Mouse (Mus musculus) embryonic stem cell, embryonic (primary cell): Measurements from ENCODE around the gene Eif3m.

Experiments
- CTCF ChIA-PET, 4 experiments: fragments of 300-600 bp in 2 of 4; fragments of 350-600 bp in 2 of 4; sonication (Branson Sonifier 250); formaldehyde crosslinking; loops; one replicate each; lab custom pipeline; 2022; ENCODE audit warnings: inconsistent platforms in 2 of 4; lab: Charles Lee
- POLR2A ChIA-PET, 4 experiments: fragments of 300-600 bp in 2 of 4; fragments of 350-600 bp in 2 of 4; sonication (Branson Sonifier 250); formaldehyde crosslinking; loops; one replicate each; lab custom pipeline; 2022; ENCODE audit warnings: antibody characterized with exemption in 4 of 4, inconsistent platforms in 1 of 4; lab: Charles Lee

Gene Eif3m

GRCm38 (mm10) chr2:105023031-105023615 lies 6.2 kb upstream of the Eif3m start:
- POLR2A ChIA-PET = interaction anchor here in 1 of 4 experiments (0.6 to 1.0 kb wide), 2 partner anchors 11 to 15 kb away, joined by 3 read pairs; no protein-coding TSS in a partner anchor
- CTCF ChIA-PET = no interaction called here

- ChIA-PET POLR2A (interaction anchor here in 1 of 4 experiments (1.2 kb wide), 1 partner anchor 111 kb away, joined by 3 read pairs; no protein-coding TSS in a partner anchor), CTCF (no interaction called here)
Observed at GRCm38 (mm10) chr2:105021836-105022235, 5.0 kb upstream of the Eif3m start.

- CTCF ChIA-PET = interaction anchor here in 1 of 4 experiments (0.6 kb wide), 1 partner anchor 223 kb away, joined by 3 read pairs; no protein-coding TSS in a partner anchor
Observed at GRCm38 (mm10) chr2:105021256-105021655, 4.4 kb upstream of the Eif3m start.

GRCm38 (mm10) chr2:105019457-105019856 lies 2.6 kb upstream of the Eif3m start:
- ChIA-PET CTCF (no interaction called here), POLR2A (interaction anchor here in 1 of 4 experiments (1.6 kb wide), 1 partner anchor 10 kb away, joined by 6 read pairs; no protein-coding TSS in a partner anchor)

More at GRCm38 (mm10) chr2:105021256-105021655, 4.4 kb upstream of the Eif3m start:
- POLR2A ChIA-PET = interaction anchor here in 2 of 4 experiments (0.6 to 1.2 kb wide), 2 partner anchors 112 to 590 kb away, joined by 3 to 6 read pairs; no protein-coding TSS in a partner anchor

- CTCF ChIA-PET = no interaction called here
- POLR2A ChIA-PET = interaction anchor here in 2 of 4 experiments (0.9 to 3.2 kb wide), 10 partner anchors 11 to 226 kb away, joined by 3 to 13 read pairs (median 6); no protein-coding TSS in a partner anchor
Observed at GRCm38 (mm10) chr2:105017802-105018201, 922 bp upstream of the Eif3m start.

GRCm38 (mm10) chr2:105016192-105016966 lies 501 bp downstream of the Eif3m start:
- POLR2A ChIA-PET = interaction anchor here in 3 of 4 experiments (0.6 to 3.2 kb wide), 31 partner anchors 8 to 1917 kb away, joined by 3 to 13 read pairs (median 4); partner anchors contain the start of genes Cstf3 (in 1 of the 3), Elp4 (in 1 of the 3), Immp1l (in 1 of the 3) and Wt1 (in 1 of the 3)
- CTCF ChIA-PET = interaction anchor here in 3 of 4 experiments (0.5 to 0.7 kb wide), 4 partner anchors 22 to 286 kb away, joined by 3 to 6 read pairs (median 4); no protein-coding TSS in a partner anchor

GRCm38 (mm10) chr2:105007236-105007635 lies 9.6 kb downstream of the Eif3m start:
- ChIA-PET CTCF (no interaction called here), POLR2A (interaction anchor here in 2 of 4 experiments (0.9 to 2.7 kb wide), 5 partner anchors 7 to 26 kb away, joined by 3 to 17 read pairs (median 8); partner anchors contain the start of gene Eif3m (in 2 of the 2))

- ChIA-PET CTCF (no interaction called here), POLR2A (interaction anchor here in 1 of 4 experiments (2.5 kb wide), 1 partner anchor 11 kb away, joined by 10 read pairs; no protein-coding TSS in a partner anchor)
Observed at GRCm38 (mm10) chr2:104996201-104996600, 20.7 kb downstream of the Eif3m start.

- ChIA-PET POLR2A (no interaction called here), CTCF (no interaction called here)
Observed at GRCm38 (mm10) chr2:104994436-104994835, 22.4 kb downstream of the Eif3m start.

- POLR2A ChIA-PET = interaction anchor here in 1 of 4 experiments (1.5 kb wide), 1 partner anchor 17 kb away, joined by 4 read pairs; no protein-coding TSS in a partner anchor
- CTCF ChIA-PET = no interaction called here
Observed at GRCm38 (mm10) chr2:104988974-104989373, 27.9 kb downstream of the Eif3m start.

- ChIA-PET POLR2A (interaction anchor here in 1 of 4 experiments (0.7 to 2.7 kb wide), 2 partner anchors 13 to 19 kb away, joined by 3 to 11 read pairs; no protein-coding TSS in a partner anchor), CTCF (interaction anchor here in 1 of 4 experiments (0.5 kb wide), 1 partner anchor 402 kb away, joined by 3 read pairs; no protein-coding TSS in a partner anchor)
Observed at GRCm38 (mm10) chr2:104985796-104986195, 31.1 kb downstream of the Eif3m start.

GRCm38 (mm10) chr2:104981712-104982111 lies 35.2 kb downstream of the Eif3m start:
- POLR2A ChIA-PET = interaction anchor here in 1 of 4 experiments (0.6 to 1.1 kb wide), 4 partner anchors 20 to 874 kb away, joined by 3 to 4 read pairs (median 3); no protein-coding TSS in a partner anchor
- CTCF ChIA-PET = no interaction called here

GRCm38 (mm10) chr2:104964492-104964891 lies 52.4 kb downstream of the Eif3m start:
- ChIA-PET POLR2A (interaction anchor here in 1 of 4 experiments (1.0 kb wide), 1 partner anchor 12 kb away, joined by 3 read pairs; no protein-coding TSS in a partner anchor), CTCF (interaction anchor here in 1 of 4 experiments (0.6 kb wide), 1 partner anchor 52 kb away, joined by 4 read pairs; the partner anchor contains the start of gene Eif3m)
